Mouse (Mus musculus): ENCODE results near the gene Nsd1.
"Not testable (repeated sequence)": the region's sequence is repeated elsewhere in the genome, so short reads cannot be mapped to it uniquely, and the experiment has no call there.

Nsd1 gene

DNA sequence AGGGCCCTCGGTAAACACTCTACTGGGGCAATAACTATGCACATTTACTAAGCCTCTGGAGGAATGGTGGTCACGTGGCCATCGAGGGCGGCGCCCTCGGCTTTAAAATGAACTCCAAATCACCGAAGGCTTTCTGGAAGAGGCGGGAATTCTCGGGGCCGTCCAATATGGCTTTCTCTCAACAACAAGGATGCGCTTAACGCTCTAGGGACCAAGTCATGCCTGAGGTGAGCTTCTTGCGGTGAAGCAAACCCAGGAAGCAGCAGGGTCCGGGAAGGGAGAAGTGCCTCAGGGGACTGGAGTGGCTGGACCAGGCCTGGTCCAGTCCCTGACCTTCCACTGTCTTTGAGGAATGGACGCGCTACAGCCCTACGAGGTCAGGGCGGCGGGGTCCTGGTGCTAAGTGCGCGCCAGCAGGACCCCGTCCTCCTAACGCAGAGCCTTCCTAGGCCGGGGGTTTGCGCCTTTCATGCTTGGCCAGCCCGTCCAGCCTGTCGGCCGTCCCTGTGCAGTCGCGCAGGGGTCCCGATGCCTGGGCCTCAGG lies at the start of gene Nsd1:
Gene Nsd1, plus strand, starts transcription at position 134 of the 544 bp plus-strand sequence.
- in situ Hi-C loops (cut with MboI, MseI): no loop called here

DNA sequence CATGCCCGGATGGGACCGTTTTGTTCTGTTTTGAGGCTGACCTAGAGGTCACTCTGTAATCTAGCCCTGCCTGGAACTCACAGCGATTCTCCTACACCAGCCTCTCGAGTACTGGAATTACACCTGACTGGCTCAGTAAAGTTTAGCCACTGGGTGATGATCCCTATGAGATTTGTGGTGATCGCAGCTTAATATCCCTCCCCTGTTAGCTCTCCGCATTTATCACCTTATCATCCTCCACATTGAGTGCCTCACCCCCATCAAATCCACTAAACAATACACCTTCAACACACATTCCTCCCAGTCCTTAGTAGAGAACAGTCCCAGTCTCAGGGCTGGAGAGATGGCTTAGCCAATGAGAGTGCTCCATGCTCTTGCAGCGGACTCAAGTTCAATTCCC lies 47.2 kb upstream of the Nsd1 start:
- in situ Hi-C loops (cut with MboI, MseI): no loop called here

DNA sequence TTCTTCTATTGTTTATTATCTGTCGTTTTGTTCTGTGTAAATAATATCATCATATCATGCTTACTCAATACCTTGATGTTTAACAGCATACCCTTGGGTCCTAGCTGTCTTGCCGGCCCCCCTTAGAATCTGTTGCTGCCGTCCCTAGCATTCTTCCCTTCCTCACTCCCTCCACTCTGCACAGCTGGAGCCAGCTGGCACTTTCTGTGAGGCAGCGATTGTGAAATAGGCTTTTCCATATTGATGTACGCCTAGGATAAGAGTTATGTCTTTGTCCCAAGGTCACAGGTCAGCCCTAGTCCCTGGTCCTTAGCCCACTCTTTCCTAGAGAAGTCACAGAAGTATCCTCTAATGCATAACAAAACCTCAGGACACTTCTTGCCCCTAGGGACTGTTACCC lies 46.0 kb upstream of the Nsd1 start:
- in situ Hi-C loops (cut with MboI, MseI): no loop called here

GRCm38 (mm10) chr13:55165831-55166339 lies 43.7 kb upstream of the Nsd1 start:
- in situ Hi-C loops (cut with MboI, MseI): no loop called here

- in situ Hi-C loops (cut with MboI, MseI): no loop called here
These were observed 42.5 kb upstream of the Nsd1 start for GRCm38 (mm10) chr13:55166806-55167725.

GRCm38 (mm10) chr13:55167798-55168197 lies 41.8 kb upstream of the Nsd1 start:
- in situ Hi-C loops (cut with MboI, MseI): no loop called here

- in situ Hi-C loops (cut with MboI, MseI): no loop called here
These were observed 41.3 kb upstream of the Nsd1 start for GRCm38 (mm10) chr13:55168255-55168654.

GRCm38 (mm10) chr13:55168958-55169369 lies 40.6 kb upstream of the Nsd1 start:
- in situ Hi-C loops (cut with MboI, MseI): no loop called here

- in situ Hi-C loops (cut with MboI, MseI): loop anchor here in 1 of 2 experiments (5.0 kb wide), 1 partner anchor 374 kb away; no protein-coding TSS in a partner anchor
These were observed 37.9 kb upstream of the Nsd1 start for GRCm38 (mm10) chr13:55171517-55172335.

GRCm38 (mm10) chr13:55172336-55172770 lies 37.2 kb upstream of the Nsd1 start:
- in situ Hi-C loops (cut with MboI, MseI): loop anchor here in 1 of 2 experiments (5.0 kb wide), 1 partner anchor 375 kb away; no protein-coding TSS in a partner anchor

DNA sequence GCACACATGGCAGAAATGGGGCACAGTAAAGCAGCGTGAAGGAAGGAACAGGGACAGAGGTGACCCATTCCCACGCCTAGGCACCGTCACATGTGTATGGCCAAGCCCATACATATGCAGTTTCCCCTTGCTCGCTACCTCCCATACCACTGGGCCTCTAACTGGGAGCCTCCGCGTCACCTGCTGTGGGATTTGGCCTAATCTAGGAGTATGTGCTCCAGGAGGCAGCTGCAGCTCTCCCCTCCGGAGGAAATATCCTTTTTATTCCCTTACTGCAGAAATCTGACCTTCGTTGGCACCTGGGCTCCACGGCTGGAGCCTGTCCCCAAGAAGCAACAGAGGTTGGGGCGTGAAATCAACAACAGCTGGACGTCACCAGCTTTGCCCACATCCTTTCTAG lies 35.2 kb upstream of the Nsd1 start:
- in situ Hi-C loops (cut with MboI, MseI): loop anchor here in 1 of 2 experiments (5.0 kb wide), 1 partner anchor 377 kb away; no protein-coding TSS in a partner anchor

DNA sequence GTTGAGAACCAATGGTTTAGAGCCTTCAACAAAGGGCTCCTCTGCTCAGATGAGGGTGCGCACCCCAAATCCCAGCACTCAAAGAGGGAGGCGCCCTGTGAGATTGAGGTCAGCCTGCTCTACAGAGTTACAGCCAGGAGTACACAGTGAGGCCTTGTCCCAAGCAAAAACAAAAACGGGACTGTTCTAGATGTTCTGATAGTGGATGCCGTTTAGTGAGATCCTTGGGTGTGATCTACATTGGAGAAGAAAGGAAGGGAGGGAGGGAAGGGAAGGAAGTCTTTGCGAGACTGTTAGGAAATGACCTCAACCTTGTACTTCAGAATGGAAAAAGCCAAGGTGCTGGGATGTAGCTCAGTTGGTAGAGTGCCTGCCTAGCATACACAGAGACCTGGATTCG lies 33.3 kb upstream of the Nsd1 start:
- in situ Hi-C loops (cut with MboI, MseI): no loop called here

GRCm38 (mm10) chr13:55177903-55178496 lies 31.6 kb upstream of the Nsd1 start:
- in situ Hi-C loops (cut with MboI, MseI): no loop called here

GRCm38 (mm10) chr13:55178556-55178955 lies 31.0 kb upstream of the Nsd1 start:
- in situ Hi-C loops (cut with MboI, MseI): no loop called here

GRCm38 (mm10) chr13:55179591-55179990 lies 30.0 kb upstream of the Nsd1 start:
- in situ Hi-C loops (cut with MboI, MseI): no loop called here

GRCm38 (mm10) chr13:55181786-55182172 lies 27.8 kb upstream of the Nsd1 start:
- in situ Hi-C loops (cut with MboI, MseI): loop anchor here in 1 of 2 experiments (5.0 kb wide), 1 partner anchor 384 kb away; no protein-coding TSS in a partner anchor

- in situ Hi-C loops (cut with MboI, MseI): loop anchor here in 1 of 2 experiments (5.0 kb wide), 1 partner anchor 385 kb away; no protein-coding TSS in a partner anchor
These were observed 27.2 kb upstream of the Nsd1 start for GRCm38 (mm10) chr13:55182173-55182894.

DNA sequence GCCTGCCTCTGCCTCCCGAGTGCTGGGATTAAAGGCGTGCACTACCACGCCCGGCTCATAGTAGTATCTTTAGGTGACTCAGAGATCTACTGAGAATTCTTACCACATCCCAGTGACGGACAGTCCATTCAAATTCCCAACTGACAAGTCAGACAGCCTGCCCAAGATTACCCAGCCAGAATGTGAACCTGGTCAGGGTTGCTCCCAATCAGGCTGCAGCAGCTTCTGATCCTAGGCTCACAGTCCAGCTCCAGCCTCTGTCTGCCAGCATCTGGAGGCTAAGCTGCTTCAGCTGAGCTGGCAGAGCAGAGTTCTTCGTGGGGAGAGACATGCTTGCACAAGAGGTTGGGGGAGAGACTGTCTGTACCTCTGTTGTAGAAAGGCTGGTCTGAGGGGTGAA lies 26.2 kb upstream of the Nsd1 start:
- in situ Hi-C loops (cut with MboI, MseI): loop anchor here in 1 of 2 experiments (5.0 kb wide), 1 partner anchor 386 kb away; no protein-coding TSS in a partner anchor

GRCm38 (mm10) chr13:55187062-55187461 lies 22.5 kb upstream of the Nsd1 start:
- in situ Hi-C loops (cut with MboI, MseI): not testable (repeated sequence)

GRCm38 (mm10) chr13:55189531-55190107 lies 20.0 kb upstream of the Nsd1 start:
- in situ Hi-C loops (cut with MboI, MseI): no loop called here
